Mouse (Mus musculus): ENCODE results near the gene Slc39a11. TPM values are rescaled to one million over a fixed set of nuclear protein-coding genes. Genes with fewer than 3 reads are reported as not detected.

The Slc39a11 gene
- total RNA-seq, 2 experiments from 2014 or later = 19.9 to 21.8 TPM

- DNase-seq (ENCODE audit: extremely low spot score in 1 of 2, low spot score in 2 of 2) = no peak
- intact Hi-C loops (cut with DNase I) = no loop called here
Observed at GRCm38 (mm10) chr11:113648690-113649352, 1.1 kb downstream of the Slc39a11 start, which contains the start of gene Cog1. Gene Cog1, plus strand, starts transcription at chr11:113649169.

DNA sequence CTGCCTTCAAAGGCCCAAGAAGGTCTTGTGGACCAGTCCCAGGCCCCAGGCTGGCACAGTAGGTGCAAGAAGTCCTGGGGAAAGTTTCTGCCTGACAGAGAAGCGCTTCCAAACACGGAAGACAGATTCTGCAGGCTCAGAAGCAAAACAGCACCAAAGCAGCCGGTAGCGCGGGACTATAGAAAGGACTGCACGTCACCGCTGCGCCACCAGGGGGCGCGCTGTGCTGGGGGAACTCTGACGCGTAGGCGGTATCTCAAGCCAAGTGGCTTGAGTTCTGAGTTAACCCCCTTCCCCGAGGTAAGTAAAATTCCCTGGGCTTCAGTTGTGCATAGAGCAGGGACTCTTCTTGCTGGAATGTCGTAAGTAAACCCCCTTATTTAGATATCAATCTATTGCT lies 1.7 kb downstream of the Slc39a11 start:
- DNase-seq (ENCODE audit: extremely low spot score in 1 of 2, low spot score in 2 of 2) = peak; percentile 50 to 87

DNA sequence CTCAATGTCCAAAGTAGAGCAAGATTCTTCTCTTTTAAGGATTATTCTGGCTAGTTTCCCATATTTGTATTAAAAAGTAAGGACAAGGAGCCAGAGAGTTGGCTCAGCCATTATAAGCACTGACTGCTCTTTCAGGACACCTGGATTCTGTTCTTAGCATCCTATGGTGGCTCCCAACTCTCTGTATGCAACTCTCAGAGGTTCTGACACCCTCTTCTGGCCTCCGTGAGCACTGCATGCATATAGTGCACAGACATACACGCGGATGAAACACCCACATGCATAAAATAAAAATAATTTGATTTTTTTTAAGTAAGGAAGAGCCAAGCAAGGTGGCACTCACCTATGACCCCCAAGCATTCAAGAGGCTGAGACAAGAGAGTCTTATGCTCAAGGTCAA lies 4.7 kb downstream of the Slc39a11 start:
- no peak for DNase-seq (ENCODE audit: extremely low spot score in 1 of 2, low spot score in 2 of 2)
- intact Hi-C loops (cut with DNase I) = no loop called here

More for the DNA sequence above, 1.7 kb downstream of the Slc39a11 start:
- intact Hi-C loops (cut with DNase I) = no loop called here

- intact Hi-C loops (cut with DNase I) = no loop called here
- DNase-seq (ENCODE audit: extremely low spot score in 1 of 2, low spot score in 2 of 2) = no peak
Observed at GRCm38 (mm10) chr11:113638680-113639079, 11.2 kb downstream of the Slc39a11 start.

- intact Hi-C loops (cut with DNase I) = no loop called here
- no peak for DNase-seq (ENCODE audit: extremely low spot score in 1 of 2, low spot score in 2 of 2)
Observed at GRCm38 (mm10) chr11:113634699-113635121, 15.2 kb downstream of the Slc39a11 start.

DNA sequence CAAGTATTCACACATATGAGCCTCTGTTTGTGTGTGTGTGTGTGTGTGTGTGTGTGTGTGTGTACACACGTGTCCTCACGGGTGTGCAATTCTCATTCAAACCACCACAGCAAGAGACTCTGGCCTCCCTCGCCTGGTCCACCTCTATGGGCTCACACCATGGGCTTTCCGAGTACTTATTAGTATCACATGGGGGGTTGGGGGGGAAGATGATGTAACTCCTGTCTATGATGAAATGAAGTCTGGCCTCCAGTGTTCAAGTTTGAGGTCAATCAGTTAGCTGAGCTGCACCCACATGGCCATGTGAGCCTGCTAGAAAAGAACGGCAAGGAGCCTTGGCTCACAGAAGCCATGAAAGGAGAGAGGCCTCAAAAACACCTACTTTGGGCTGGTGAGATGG lies 16.5 kb downstream of the Slc39a11 start:
- intact Hi-C loops (cut with DNase I) = no loop called here
- DNase-seq (ENCODE audit: extremely low spot score in 1 of 2, low spot score in 2 of 2) = no peak

- intact Hi-C loops (cut with DNase I) = no loop called here
- DNase-seq (ENCODE audit: extremely low spot score in 1 of 2, low spot score in 2 of 2) = no peak
Observed at GRCm38 (mm10) chr11:113632303-113632702, 17.6 kb downstream of the Slc39a11 start.

DNA sequence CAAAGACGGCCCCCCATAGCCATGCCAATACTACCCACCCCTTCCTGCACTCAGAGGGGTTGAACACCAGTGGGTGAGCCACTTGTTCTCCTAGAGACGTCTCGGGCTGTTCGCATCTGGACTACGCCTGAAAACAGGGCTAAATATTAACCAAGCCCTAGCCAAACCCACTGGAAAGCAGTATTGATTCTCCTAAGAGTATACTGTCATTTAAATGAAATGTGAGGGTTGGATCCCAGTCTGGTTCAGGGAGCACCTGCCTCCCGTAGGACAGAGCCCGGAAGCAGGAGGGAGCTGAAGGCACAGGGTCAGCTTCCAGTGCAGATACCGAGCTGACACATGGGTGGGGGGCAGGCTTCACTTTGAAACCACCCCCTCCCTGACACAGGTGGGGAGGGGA lies 18.0 kb downstream of the Slc39a11 start:
- intact Hi-C loops (cut with DNase I) = loop anchor here (2.0 kb wide), 1 partner anchor 335 kb away; no protein-coding TSS in a partner anchor
- DNase-seq (ENCODE audit: extremely low spot score in 1 of 2, low spot score in 2 of 2) = no peak

- intact Hi-C loops (cut with DNase I) = loop anchor here (2.0 kb wide), 1 partner anchor 335 kb away; no protein-coding TSS in a partner anchor
- DNase-seq (ENCODE audit: extremely low spot score in 1 of 2, low spot score in 2 of 2) = no peak
Observed at GRCm38 (mm10) chr11:113631302-113631701, 18.6 kb downstream of the Slc39a11 start.

DNA sequence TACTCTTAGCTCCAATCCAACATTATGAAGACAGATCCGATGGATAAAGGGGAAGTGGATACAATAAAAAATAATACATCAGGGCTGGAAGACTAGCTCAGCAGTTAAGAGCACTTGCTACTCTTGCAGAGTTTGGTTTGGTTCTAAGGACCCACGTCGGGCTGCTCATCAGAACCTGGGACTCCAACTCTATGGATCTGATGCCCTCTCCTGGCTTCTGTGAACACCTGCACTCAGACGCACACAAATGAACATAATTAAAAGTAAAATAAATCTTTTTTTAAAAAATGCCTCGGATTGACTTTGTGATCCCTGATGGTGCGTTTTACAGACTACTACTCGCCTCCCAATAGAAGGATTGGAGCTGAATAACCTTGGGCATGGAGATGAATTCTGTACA lies 19.2 kb downstream of the Slc39a11 start:
- intact Hi-C loops (cut with DNase I) = loop anchor here (2.0 kb wide), 1 partner anchor 334 kb away; no protein-coding TSS in a partner anchor
- DNase-seq (ENCODE audit: extremely low spot score in 1 of 2, low spot score in 2 of 2) = no peak

GRCm38 (mm10) chr11:113627785-113628184 lies 22.1 kb downstream of the Slc39a11 start:
- intact Hi-C loops (cut with DNase I) = no loop called here
- DNase-seq (ENCODE audit: extremely low spot score in 1 of 2, low spot score in 2 of 2) = no peak

- DNase-seq (ENCODE audit: extremely low spot score in 1 of 2, low spot score in 2 of 2) = no peak
- intact Hi-C loops (cut with DNase I) = no loop called here
Observed at GRCm38 (mm10) chr11:113625437-113625836, 24.4 kb downstream of the Slc39a11 start.

GRCm38 (mm10) chr11:113622028-113622427 lies 27.9 kb downstream of the Slc39a11 start:
- intact Hi-C loops (cut with DNase I) = loop anchor here (5.0 kb wide), 1 partner anchor 445 kb away; no protein-coding TSS in a partner anchor
- no peak for DNase-seq (ENCODE audit: extremely low spot score in 1 of 2, low spot score in 2 of 2)

DNA sequence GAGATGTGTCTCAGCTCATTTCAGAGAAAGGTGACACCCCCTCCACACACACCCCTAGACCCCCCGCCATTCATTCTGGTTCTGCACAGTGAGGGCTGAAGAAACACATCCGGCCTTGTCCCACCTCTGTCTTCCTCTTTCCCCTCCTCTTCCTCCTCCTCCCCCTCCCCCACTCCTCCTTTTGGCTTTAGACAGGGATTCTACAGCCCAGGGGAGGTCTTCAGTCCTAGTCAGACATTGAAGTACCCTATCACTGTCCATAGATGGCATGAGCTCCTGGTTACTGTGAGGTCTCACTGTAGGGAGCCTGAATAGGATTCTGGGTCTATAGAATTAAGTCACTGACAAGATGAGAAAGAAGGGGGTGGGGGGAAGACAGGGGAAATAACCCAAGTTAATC lies 28.9 kb downstream of the Slc39a11 start:
- no peak for DNase-seq (ENCODE audit: extremely low spot score in 1 of 2, low spot score in 2 of 2)
- intact Hi-C loops (cut with DNase I) = loop anchor here (5.0 kb wide), 1 partner anchor 444 kb away; no protein-coding TSS in a partner anchor

DNA sequence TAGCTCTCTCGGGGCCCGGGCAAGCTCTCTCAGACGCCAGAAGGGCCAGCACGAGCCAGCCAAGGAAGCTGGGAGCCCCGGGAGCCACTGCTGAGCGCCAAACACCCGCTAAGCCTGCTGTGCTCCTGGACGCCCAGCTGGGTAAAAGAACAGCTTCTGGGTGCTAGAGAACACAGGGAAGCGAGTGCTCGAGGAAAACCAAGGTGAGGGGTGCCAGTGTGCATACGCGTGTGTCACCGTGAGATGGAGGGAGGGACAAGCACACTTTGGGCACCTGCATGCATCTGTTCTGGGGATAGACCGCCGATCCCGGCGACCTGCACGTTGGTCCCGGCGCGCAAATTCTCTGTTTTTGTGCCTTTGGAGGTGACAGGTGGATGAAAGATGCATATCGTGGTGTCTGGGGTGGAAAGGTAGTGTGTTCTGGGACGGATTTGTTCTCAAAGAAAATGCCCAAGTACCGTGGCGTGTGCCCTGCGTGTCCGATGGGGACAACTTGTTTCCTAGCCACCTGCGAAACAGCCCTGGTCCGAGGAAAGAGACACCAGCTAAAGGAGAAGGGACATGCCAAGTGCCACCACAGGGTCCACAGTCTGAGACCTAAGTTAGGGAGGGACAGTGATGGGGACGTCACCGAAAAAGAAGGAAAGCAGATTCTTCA lies 30.3 kb downstream of the Slc39a11 start:
- intact Hi-C loops (cut with DNase I) = loop anchor here (5.0 kb wide), 3 partner anchors 122 to 442 kb away; no protein-coding TSS in a partner anchor
- no peak for DNase-seq (ENCODE audit: extremely low spot score in 1 of 2, low spot score in 2 of 2)

DNA sequence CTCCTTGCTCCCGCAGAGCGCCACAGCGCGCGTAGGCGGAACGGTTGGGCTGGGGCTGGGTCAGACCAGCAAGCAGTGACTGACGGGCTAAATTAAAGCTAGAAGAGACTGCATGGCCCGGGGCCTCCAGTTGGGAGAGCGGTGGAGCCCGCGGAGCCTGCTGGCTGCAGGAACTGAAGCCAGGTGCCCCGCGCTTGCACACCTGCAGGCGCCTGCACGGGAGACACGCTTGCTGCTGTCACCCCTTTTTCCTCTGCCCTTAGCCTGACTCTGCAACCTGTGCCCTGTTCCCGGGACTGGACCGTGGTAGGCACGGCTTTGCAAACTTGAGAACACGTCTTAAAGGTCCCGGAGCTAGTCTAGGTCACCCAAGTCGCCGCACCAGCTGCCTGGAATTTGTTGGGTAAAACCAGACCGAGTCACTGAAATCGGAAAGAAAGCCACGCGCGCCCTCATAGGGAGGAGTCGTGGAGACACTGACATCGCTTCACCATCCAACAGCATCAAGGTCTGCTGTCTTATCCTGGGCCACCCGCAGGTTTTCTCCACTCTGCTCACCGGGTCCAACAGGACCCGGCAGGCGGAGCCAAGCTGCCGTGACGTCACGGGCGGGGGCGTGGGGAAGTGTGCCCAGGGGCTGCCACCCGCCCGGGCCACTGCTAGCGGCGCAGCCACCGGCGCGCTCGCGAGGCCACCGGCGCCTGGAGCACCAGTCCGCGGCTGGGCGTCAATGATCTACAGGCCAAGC lies 31.0 kb downstream of the Slc39a11 start, which contains the start of gene Sstr2:
Gene Sstr2 (plus strand): TSS at position 671 of the 748 bp plus-strand sequence.
- intact Hi-C loops (cut with DNase I) = loop anchor here (5.0 kb wide), 2 partner anchors 122 to 322 kb away; no protein-coding TSS in a partner anchor
- peak; percentile 72 to 85 for DNase-seq (ENCODE audit: extremely low spot score in 1 of 2, low spot score in 2 of 2)

DNA sequence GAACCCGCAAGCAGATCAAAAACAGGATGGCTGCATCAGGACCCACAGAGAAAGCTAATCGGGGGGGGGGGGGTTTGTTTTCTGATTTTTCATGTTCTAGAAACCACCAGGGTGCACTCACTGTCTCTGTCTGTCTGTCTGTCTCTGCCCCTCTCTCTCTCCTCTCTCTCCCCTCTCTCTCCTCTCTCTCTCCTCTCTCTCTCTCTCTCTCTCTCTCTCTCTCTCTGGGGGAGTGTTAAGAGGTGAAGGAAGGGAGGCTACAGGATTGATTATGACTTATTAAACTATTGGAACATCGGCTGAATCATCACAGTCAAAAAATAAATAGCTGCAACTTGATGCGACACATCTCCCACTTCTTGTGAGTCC lies 31.6 kb downstream of the Slc39a11 start:
- DNase-seq (ENCODE audit: extremely low spot score in 1 of 2, low spot score in 2 of 2) = no peak
- intact Hi-C loops (cut with DNase I) = loop anchor here (5.0 kb wide), 2 partner anchors 121 to 321 kb away; no protein-coding TSS in a partner anchor

- intact Hi-C loops (cut with DNase I) = loop anchor here (5.0 kb wide), 2 partner anchors 120 to 320 kb away; no protein-coding TSS in a partner anchor
- peak in 1 of 2 experiments; percentile 76 for DNase-seq (ENCODE audit: extremely low spot score in 1 of 2, low spot score in 2 of 2)
Observed at GRCm38 (mm10) chr11:113617132-113617911, 32.6 kb downstream of the Slc39a11 start.
